Mouse (Mus musculus) erythroblast, embryonic 14.5 days (primary cell): ENCODE measurements at regions not wholly inside any gene's neighbourhood (a gene's known extent, or its start where the extent isn't known, plus 50 kb on each side); places are given as distances from the start of the nearest gene placed in this dataset.

Source experiments
- H3K27me3 ChIP-seq: 2 replicates; pipeline ENCODE4 v1.6.1; 2012; ENCODE audit warnings: inconsistent platforms; ENCODE audit not compliant: control insufficient read depth
- H3K36me3 ChIP-seq: 2 replicates; pipeline ENCODE4 v1.6.1; 2012; ENCODE audit warnings: mild to moderate bottlenecking, inconsistent platforms; ENCODE audit not compliant: control insufficient read depth
- H3K4me1 ChIP-seq: 2 replicates; pipeline ENCODE4 v1.6.1; 2012; ENCODE audit warnings: inconsistent platforms; ENCODE audit not compliant: control insufficient read depth
- H3K4me3 ChIP-seq: replicated peaks from 2 replicates; pipeline ENCODE3; 2012; ENCODE audit warnings: moderate library complexity, mild to moderate bottlenecking, inconsistent platforms
- H3K9me3 ChIP-seq: 2 replicates; pipeline ENCODE4 v1.6.1; 2012; ENCODE audit warnings: low read length, inconsistent platforms, mixed read lengths; ENCODE audit not compliant: control insufficient read depth
- GATA1 ChIP-seq: IDR thresholded peaks from 2 replicates; pipeline ENCODE4 v1.6.1; 2012; ENCODE audit warnings: low read length, inconsistent platforms, mixed read lengths
- TAL1 ChIP-seq: IDR thresholded peaks from 3 replicates; pipeline ENCODE4 v1.6.1; 2012; ENCODE audit warnings: low read length, inconsistent platforms, mixed read lengths

DNA sequence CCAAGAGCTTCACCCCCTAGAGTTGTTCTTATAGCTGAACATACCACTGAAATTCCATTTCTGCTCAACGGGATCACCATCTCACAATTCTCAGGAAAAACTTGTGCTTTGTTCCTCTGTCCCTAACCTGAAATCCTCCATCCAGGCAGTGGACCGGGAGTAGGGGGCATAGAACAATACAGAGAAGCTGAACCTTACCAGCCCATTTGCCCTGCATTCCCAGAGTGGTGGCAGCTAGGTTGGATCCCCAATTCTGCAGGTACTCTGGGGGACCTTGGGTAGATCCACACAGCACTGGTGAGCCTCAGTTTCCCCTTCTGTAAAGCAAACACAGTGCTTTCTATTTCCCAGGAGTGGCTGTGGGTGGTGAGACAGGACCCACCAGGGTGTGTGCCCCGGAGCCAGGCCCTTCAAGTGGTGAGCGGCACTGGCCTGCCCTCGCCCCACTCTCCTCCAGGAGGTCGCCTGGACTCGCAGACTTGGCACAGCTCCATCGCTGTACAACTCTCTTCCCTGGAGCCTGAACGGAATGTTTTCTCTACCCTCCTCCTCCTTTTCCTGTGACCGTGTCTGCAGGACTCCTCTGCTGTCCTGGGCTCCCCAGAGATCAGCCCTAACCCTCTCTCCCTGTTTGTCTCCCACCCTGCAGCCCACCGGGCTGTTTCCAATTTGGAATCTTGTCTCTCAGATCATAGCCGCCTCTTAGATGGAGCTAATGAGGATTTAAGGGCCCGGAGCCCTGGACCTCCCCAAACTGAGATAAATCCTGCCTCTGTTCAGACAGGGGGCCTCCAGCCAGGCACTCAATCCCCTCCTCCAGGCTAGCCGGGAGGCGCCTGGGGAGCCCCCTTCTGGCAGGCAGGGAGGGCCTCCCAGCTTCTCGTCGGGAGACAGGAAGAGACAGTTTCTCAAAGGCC lies 52.3 kb upstream of the Cux1 start:
- peaks cover 32% of the 10 kb centered on the region for H3K27me3 ChIP-seq
- H3K36me3 ChIP-seq, result no peaks in the 10 kb centered on the region
- peaks cover 19% of the 10 kb centered on the region for H3K4me1 ChIP-seq
- no peak overlapping the region for H3K4me3 ChIP-seq
- no peak for TF ChIP-seq TAL1
- no peak for TF ChIP-seq GATA1
- no peaks in the 10 kb centered on the region for H3K9me3 ChIP-seq

DNA sequence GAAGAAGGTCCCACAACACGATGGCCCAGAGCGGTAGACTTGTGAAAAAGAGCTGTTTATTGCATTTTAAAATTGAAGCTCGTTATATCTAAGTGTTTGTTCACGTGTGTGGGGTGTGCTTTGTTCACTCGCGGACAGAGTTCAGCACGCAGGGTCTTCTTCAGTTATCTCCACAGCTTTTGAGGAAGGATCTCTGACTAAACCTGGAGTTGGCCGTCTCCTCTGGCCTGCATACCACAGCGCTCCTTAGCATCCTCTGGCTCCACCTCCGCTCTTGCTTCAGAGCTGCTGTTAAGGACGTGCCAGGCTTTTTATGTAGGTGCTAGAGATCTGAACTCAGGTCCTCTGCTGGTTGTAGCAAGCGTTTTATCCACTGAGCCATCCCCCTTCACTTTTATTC lies 52.9 kb upstream of the Cux1 start:
- peaks cover 20% of the 10 kb centered on the region for H3K4me1 ChIP-seq
- no peak overlapping the region for H3K4me3 ChIP-seq
- H3K9me3 ChIP-seq, result no peaks in the 10 kb centered on the region
- TF ChIP-seq GATA1, result no peak
- no peak for TF ChIP-seq TAL1
- peaks cover 36% of the 10 kb centered on the region for H3K27me3 ChIP-seq
- no peaks in the 10 kb centered on the region for H3K36me3 ChIP-seq

DNA sequence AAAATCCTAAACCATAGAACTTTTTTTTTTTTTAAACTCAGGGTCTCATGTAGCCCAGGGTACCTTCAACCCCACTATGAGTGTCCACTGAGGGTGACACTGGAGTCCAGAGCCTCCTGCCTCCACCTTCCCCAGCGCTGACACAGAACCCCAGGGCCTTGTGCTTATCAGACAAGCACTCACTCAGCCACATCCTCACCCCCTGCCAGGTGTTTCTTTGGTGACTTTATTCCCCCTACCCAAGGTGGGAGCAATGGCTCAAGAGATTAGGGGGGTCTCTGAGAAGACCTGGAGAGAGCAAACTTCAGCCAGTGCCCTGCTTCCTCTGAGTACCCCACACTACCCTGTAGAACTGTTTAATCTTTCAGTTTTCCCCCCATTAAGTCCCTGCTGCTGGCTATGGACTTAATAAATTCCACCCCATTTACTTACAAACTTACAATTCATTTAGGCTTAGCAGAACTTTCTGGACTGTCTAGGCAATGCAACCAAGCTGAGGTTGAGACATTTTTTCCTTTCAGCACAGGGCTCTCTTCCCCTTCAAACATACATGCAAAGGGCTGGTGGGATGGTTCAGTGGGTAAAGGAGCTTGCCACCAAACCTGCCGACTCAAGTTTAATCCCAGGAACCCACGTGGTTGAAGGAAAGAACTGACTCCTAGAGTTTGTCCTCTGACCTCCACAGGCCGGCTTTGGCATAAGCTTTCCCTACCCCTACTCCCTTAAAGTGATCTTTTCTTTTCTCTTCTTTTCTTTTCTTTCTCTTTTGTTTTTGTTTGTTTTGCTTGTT lies 54.2 kb upstream of the Cux1 start:
- Histone ChIP-seq H3K4me1 (peaks cover 23% of the 10 kb centered on the region), H3K36me3 (no peaks in the 10 kb centered on the region), H3K9me3 (no peaks in the 10 kb centered on the region), H3K4me3 (no peak overlapping the region), H3K27me3 (peaks cover 37% of the 10 kb centered on the region)
- TF ChIP-seq GATA1 (no peak), TAL1 (no peak)

GRCm38 (mm10) chr5:136622152-136622551 lies 54.9 kb upstream of the Cux1 start:
- H3K4me3 ChIP-seq, result no peak overlapping the region
- no peaks in the 10 kb centered on the region for H3K9me3 ChIP-seq
- TF ChIP-seq GATA1, result no peak
- TF ChIP-seq TAL1, result no peak; the same call in 2 of the 3 replicates
- no peaks in the 10 kb centered on the region for H3K36me3 ChIP-seq
- peaks cover 37% of the 10 kb centered on the region for H3K27me3 ChIP-seq
- H3K4me1 ChIP-seq, result peaks cover 23% of the 10 kb centered on the region

- peaks cover 25% of the 10 kb centered on the region for H3K4me1 ChIP-seq
- H3K36me3 ChIP-seq, result no peaks in the 10 kb centered on the region
- peaks cover 37% of the 10 kb centered on the region for H3K27me3 ChIP-seq
- TF ChIP-seq GATA1 (no peak), TAL1 (peak; percentile 10; the same call in 1 of the 3 replicates)
- no peaks in the 10 kb centered on the region for H3K9me3 ChIP-seq
- peak overlapping the region; percentile 62 for H3K4me3 ChIP-seq
Measured at GRCm38 (mm10) chr5:136622721-136623542, 55.6 kb upstream of the Cux1 start.

- no peaks in the 10 kb centered on the region for H3K9me3 ChIP-seq
- H3K27me3 ChIP-seq, result peaks cover 34% of the 10 kb centered on the region
- no peak overlapping the region for H3K4me3 ChIP-seq
- H3K4me1 ChIP-seq, result peaks cover 25% of the 10 kb centered on the region
- no peaks in the 10 kb centered on the region for H3K36me3 ChIP-seq
- no peak for TF ChIP-seq GATA1
Measured at GRCm38 (mm10) chr5:136623791-136624190, 56.5 kb upstream of the Cux1 start.

DNA sequence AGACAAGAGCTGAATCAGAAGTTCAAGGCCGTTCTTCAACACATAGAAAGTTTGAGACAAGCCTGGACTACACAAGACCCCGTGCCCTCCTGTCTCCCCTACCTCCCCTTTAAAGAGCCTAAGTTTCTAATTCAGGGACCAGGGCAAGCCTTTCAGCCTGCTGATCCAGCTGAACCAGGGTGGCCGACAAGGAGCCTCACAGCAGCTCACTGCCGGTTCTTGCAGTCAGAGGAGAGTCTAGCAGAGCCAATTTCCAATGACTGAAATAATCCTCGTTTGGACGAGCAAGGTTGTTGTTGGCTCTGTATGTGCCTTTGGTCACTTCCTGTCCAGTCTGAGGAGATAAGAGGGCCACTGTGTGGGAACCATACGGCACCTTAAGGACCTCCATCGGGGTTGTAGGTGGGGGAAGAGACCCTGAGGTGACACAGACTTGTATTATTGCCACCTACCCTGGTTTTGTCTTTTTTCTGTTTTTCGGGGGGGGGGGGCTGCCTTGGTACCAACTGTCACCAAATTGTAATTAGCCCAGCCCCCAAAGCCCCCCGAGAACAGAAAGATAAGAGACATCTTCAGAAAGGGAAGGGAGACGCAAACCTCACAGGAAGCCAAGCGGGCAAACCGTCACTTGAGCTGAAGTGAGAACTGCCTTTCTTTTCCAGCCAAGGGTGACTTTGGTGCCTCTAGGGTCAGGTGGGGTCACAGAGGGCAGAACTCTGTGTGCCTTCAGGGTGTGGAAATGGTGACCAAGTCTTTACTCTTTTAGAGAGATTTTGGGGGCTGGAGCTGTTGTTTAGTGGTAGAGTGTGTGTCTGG lies 58.1 kb upstream of the Cux1 start:
- Histone ChIP-seq H3K36me3 (no peaks in the 10 kb centered on the region), H3K4me1 (peaks cover 25% of the 10 kb centered on the region), H3K4me3 (no peak overlapping the region), H3K9me3 (no peaks in the 10 kb centered on the region), H3K27me3 (peaks cover 18% of the 10 kb centered on the region)
- TF ChIP-seq TAL1 (no peak), GATA1 (no peak)

GRCm38 (mm10) chr5:136626142-136626771 lies 59.0 kb upstream of the Cux1 start:
- TF ChIP-seq GATA1 (no peak), TAL1 (no peak)
- Histone ChIP-seq H3K9me3 (no peaks in the 10 kb centered on the region), H3K4me1 (peaks cover 25% of the 10 kb centered on the region), H3K27me3 (peaks cover 17% of the 10 kb centered on the region), H3K36me3 (no peaks in the 10 kb centered on the region), H3K4me3 (no peak overlapping the region)
